Mouse (Mus musculus) ES-Bruce4 (cell line): ENCODE results near the gene Gm2a.

ENCODE experiments used
- CTCF ChIP-seq: IDR thresholded peaks from one replicate; pipeline ENCODE4 v1.8.1; 2011; ENCODE audit warnings: low read depth, low read length
- EP300 ChIP-seq: IDR thresholded peaks from 2 replicates; pipeline ENCODE4 v1.6.1; 2011; ENCODE audit warnings: low read depth, low read length; ENCODE audit not compliant: insufficient read depth
- POLR2A ChIP-seq: IDR thresholded peaks from one replicate; pipeline ENCODE4 v1.8.1; 2011; ENCODE audit warnings: low read length; ENCODE audit not compliant: insufficient read depth

- TF ChIP-seq CTCF, result no peak
- TF ChIP-seq POLR2A, result no peak
- no peak for TF ChIP-seq EP300
Measured at GRCm38 (mm10) chr11:55089892-55090291, 8.0 kb upstream of the Gm2a start.
